Comparison of ENCODE assay signal across 39 mouse cellular contexts in genomic region chr4:63661426-63661825, GRCm38 (mm10). TPM values are rescaled to one million over a fixed set of nuclear protein-coding genes. Genes with fewer than 3 reads are reported as not detected.
A peak's percentile ranks its signal among the peaks of the same experiment; 100 is the strongest.
DNase-seq lines count a peak whose midpoint lies in the region; ATAC-seq and TF ChIP-seq lines count a peak whose summit lies in the region.
"Had no signal": no experiment of that assay in that cellular context is flagged by ENCODE, and none has a peak within 500 bp of the region (broad histone marks: within the 10 kb centered on the region; RNA-seq: fewer than 3 reads in every experiment).

No protein-coding gene starts in this region.

- no peaks in the 10 kb centered on the region for H3K27me3 ChIP-seq in heart, adult 2 months (ENCODE audit: control insufficient read depth, insufficient read depth, low read length)
- H3K27me3 ChIP-seq in midbrain, embryonic 15.5 days (replicated peaks), result no peaks in the 10 kb centered on the region
- no peaks in the 10 kb centered on the region for H3K27me3 ChIP-seq in kidney, embryonic 15.5 days
- H3K27me3 ChIP-seq: heart, embryonic 12.5 days; neural tube, embryonic 13.5 days had no signal

- 0 out of 2 replicates have a peak, but pooled peaks have one; percentile 24 for ATAC-seq in midbrain, embryonic 15.5 days (replicated peaks)
- no peak for ATAC-seq in kidney, embryonic 15.5 days (replicated peaks; ENCODE audit: low FRiP score)
- ATAC-seq: intestine, postnatal 0 days had no signal

- intact Hi-C loops in heart, adult 2 months (cut with DNase I), result no loop called here

- no peaks in the 10 kb centered on the region for H3K79me2 ChIP-seq in heart, adult 2 months (replicated peaks; ENCODE audit: control insufficient read depth, insufficient read depth, low read length)

- H3K4me2 ChIP-seq in midbrain, embryonic 15.5 days, result no peak overlapping the region
- H3K4me2 ChIP-seq in kidney, embryonic 15.5 days, result no peak overlapping the region
- H3K4me2 ChIP-seq: embryonic facial prominence, embryonic 12.5 days; heart, embryonic 12.5 days; lung, embryonic 14.5 days; neural tube, embryonic 13.5 days had no signal

- 82% methylated on average over 1 of the region's 1 CpGs for WGBS in heart, adult 2 months
- 50% methylated on average over 1 of the region's 1 CpGs for WGBS in midbrain, embryonic 15.5 days
- WGBS in kidney, embryonic 15.5 days, result 84% methylated on average over 1 of the region's 1 CpGs

- TF ChIP-seq EP300 in heart, adult 2 months (IDR thresholded peaks at IDR 0.05; ENCODE audit: insufficient read depth, low read depth, low read length), result no peak

- H3K9me3 ChIP-seq in midbrain, embryonic 15.5 days, result no peaks in the 10 kb centered on the region
- H3K9me3 ChIP-seq in kidney, embryonic 15.5 days (replicated peaks), result no peaks in the 10 kb centered on the region
- H3K9me3 ChIP-seq: embryonic facial prominence, embryonic 12.5 days; forebrain, embryonic 10.5 days; heart, embryonic 12.5 days; neural tube, embryonic 13.5 days had no signal

- H3K9ac ChIP-seq in heart, adult 2 months (ENCODE audit: low read depth, low read length), result no peak overlapping the region
- H3K9ac ChIP-seq in midbrain, embryonic 15.5 days, result no peak overlapping the region
- H3K9ac ChIP-seq in kidney, embryonic 15.5 days, result no peak overlapping the region
- H3K9ac ChIP-seq: embryonic facial prominence, embryonic 12.5 days; heart, embryonic 12.5 days; liver, embryonic 14.5 days; lung, embryonic 14.5 days; neural tube, embryonic 13.5 days had no signal

- peak; percentile 23 for DNase-seq in heart, adult 11 months
- DNase-seq in heart, adult 2 months, result no peak
- peak; percentile 88 for DNase-seq in Muller cell, postnatal 12 days (ENCODE audit: inconsistent ontology term)
- peak; percentile 67 for DNase-seq in brain, embryonic 14.5 days (ENCODE audit: low read depth)
- DNase-seq in adrenal gland, postnatal 4 days (ENCODE audit: low spot score in 2 of 2), result no peak
- DNase-seq in yolk sac, embryonic 10.5 days (ENCODE audit: low spot score), result no peak
- DNase-seq: adrenal gland, postnatal 10 days; B cell, adult 2 months; cerebellum, adult 11-12 months; cerebellum, adult 9-11 months; gastrocnemius, postnatal 25 days; heart, adult 18-20 months; heart, postnatal 4 days; kidney, postnatal 25 days; liver; lung, embryonic 14.5 days; right cerebral cortex, postnatal 14 days had no signal

- H3K4me1 ChIP-seq in heart, adult 2 months (ENCODE audit: control insufficient read depth, insufficient read depth, low read length), result no peaks in the 10 kb centered on the region
- H3K4me1 ChIP-seq in midbrain, embryonic 15.5 days, result no peaks in the 10 kb centered on the region
- H3K4me1 ChIP-seq in kidney, embryonic 15.5 days, result no peaks in the 10 kb centered on the region
- H3K4me1 ChIP-seq: embryonic facial prominence, embryonic 12.5 days; heart, embryonic 12.5 days; neural tube, embryonic 13.5 days had no signal

- H3K27ac ChIP-seq in heart, adult 2 months, result no peak overlapping the region
- no peak overlapping the region for H3K27ac ChIP-seq in midbrain, embryonic 15.5 days
- no peak overlapping the region for H3K27ac ChIP-seq in kidney, embryonic 15.5 days
- H3K27ac ChIP-seq: embryonic facial prominence, embryonic 12.5 days; forebrain, embryonic 10.5 days; liver, embryonic 14.5 days; neural tube, embryonic 13.5 days had no signal

- TF ChIP-seq CTCF in heart, adult 2 months (IDR thresholded peaks at IDR 0.05), result no peak
- TF ChIP-seq CTCF in brain, embryonic 14.5 days (IDR thresholded peaks at IDR 0.05; ENCODE audit: borderline replicate concordance, extremely low read depth, insufficient read depth, insufficient read length), result no peak

- H3K4me3 ChIP-seq in heart, adult 2 months, result no peak overlapping the region
- no peak overlapping the region for H3K4me3 ChIP-seq in midbrain, embryonic 15.5 days
- no peak overlapping the region for H3K4me3 ChIP-seq in kidney, embryonic 15.5 days (replicated peaks)
- H3K4me3 ChIP-seq: embryonic facial prominence, embryonic 12.5 days; forebrain, embryonic 10.5 days; heart, embryonic 12.5 days; neural tube, embryonic 13.5 days had no signal

- no peaks in the 10 kb centered on the region for H3K36me3 ChIP-seq in heart, adult 2 months (ENCODE audit: control insufficient read depth, insufficient read depth, low read length)
- H3K36me3 ChIP-seq in midbrain, embryonic 15.5 days (replicated peaks), result no peaks in the 10 kb centered on the region
- H3K36me3 ChIP-seq in kidney, embryonic 15.5 days, result no peaks in the 10 kb centered on the region
- H3K36me3 ChIP-seq: embryonic facial prominence, embryonic 12.5 days; forebrain, embryonic 10.5 days; heart, embryonic 12.5 days; neural tube, embryonic 13.5 days had no signal

- TF ChIP-seq POLR2A in heart, adult 2 months (IDR thresholded peaks at IDR 0.05; ENCODE audit: insufficient read depth, low read depth, low read length), result no peak
- TF ChIP-seq POLR2A in brain, embryonic 14.5 days (IDR thresholded peaks at IDR 0.05; ENCODE audit: borderline replicate concordance, extremely low read depth, insufficient read depth, insufficient read length, poor library complexity, severe bottlenecking), result no peak

RNA-seq across cellular contexts. Expression of gene Gm11214, which starts 1.8 kb away (rescaled TPM):
- total RNA-seq in heart, adult 2 months (2021), result not detected
- not detected in 2 replicates for polyA plus RNA-seq in heart, adult 2 months (2012; rRNA removed)
- polyA plus RNA-seq in brain, embryonic 14.5 days (2012; rRNA removed), result not detected in 2 replicates
- not detected in 2 replicates for polyA plus RNA-seq in midbrain, embryonic 15.5 days (2015; fragmentation: Nextera tagmentation; extraction: Ambion mirVana)
- not detected in 2 replicates for polyA plus RNA-seq in kidney, embryonic 15.5 days (2015; fragmentation: Nextera tagmentation; extraction: Ambion mirVana)
- total RNA-seq in adrenal gland, postnatal 4 days (2021), result not detected
- total RNA-seq: adrenal gland, postnatal 10 days; CH12.LX; ES-E14; gastrocnemius, postnatal 25 days; heart, adult 18-20 months; heart, postnatal 4 days; layer of hippocampus, adult 18-20 months; layer of hippocampus, postnatal 10 days; left cerebral cortex, adult 18-20 months; left cerebral cortex, postnatal 14 days; megakaryocyte progenitor cell, adult 5-6 weeks had no signal
- polyA plus RNA-seq: embryonic facial prominence, embryonic 12.5 days; forebrain, embryonic 10.5 days; heart, embryonic 12.5 days; heart, postnatal 0 days; intestine, postnatal 0 days; kidney, embryonic 14.5 days; limb, embryonic 11.5 days; liver, embryonic 14.5 days; lung, embryonic 14.5 days; neural tube, embryonic 13.5 days; small intestine, adult 2 months; stomach, embryonic 14.5 days; testis, adult 2 months; thymus, postnatal 0 days had no signal

RNA-seq across cellular contexts. Expression of gene Tex48, which starts 39.2 kb away (rescaled TPM):
- total RNA-seq in heart, adult 2 months (2021), result not detected
- polyA plus RNA-seq in heart, adult 2 months (2012; rRNA removed), result not detected in 2 replicates
- polyA plus RNA-seq in brain, embryonic 14.5 days (2012; rRNA removed), result not detected in 2 replicates
- not detected in 2 replicates for polyA plus RNA-seq in midbrain, embryonic 15.5 days (2015; fragmentation: Nextera tagmentation; extraction: Ambion mirVana)
- polyA plus RNA-seq in kidney, embryonic 15.5 days (2015; fragmentation: Nextera tagmentation; extraction: Ambion mirVana), result not detected in 2 replicates
- total RNA-seq in adrenal gland, postnatal 4 days (2021), result not detected
- total RNA-seq: adrenal gland, postnatal 10 days; CH12.LX; ES-E14; gastrocnemius, postnatal 25 days; heart, adult 18-20 months; heart, postnatal 4 days; layer of hippocampus, adult 18-20 months; layer of hippocampus, postnatal 10 days; left cerebral cortex, adult 18-20 months; left cerebral cortex, postnatal 14 days; megakaryocyte progenitor cell, adult 5-6 weeks had no signal
- polyA plus RNA-seq: embryonic facial prominence, embryonic 12.5 days; forebrain, embryonic 10.5 days; heart, embryonic 12.5 days; heart, postnatal 0 days; intestine, postnatal 0 days; kidney, embryonic 14.5 days; limb, embryonic 11.5 days; liver, embryonic 14.5 days; lung, embryonic 14.5 days; neural tube, embryonic 13.5 days; small intestine, adult 2 months; stomach, embryonic 14.5 days; thymus, postnatal 0 days had no signal

RNA-seq across cellular contexts. Expression of gene Gm11213, which starts 56.4 kb away (rescaled TPM):
- not detected for total RNA-seq in heart, adult 2 months (2021)
- polyA plus RNA-seq in heart, adult 2 months (2012; rRNA removed), result not detected in 2 replicates
- not detected in 2 replicates for polyA plus RNA-seq in brain, embryonic 14.5 days (2012; rRNA removed)
- polyA plus RNA-seq in midbrain, embryonic 15.5 days (2015; fragmentation: Nextera tagmentation; extraction: Ambion mirVana), result not detected in 2 replicates
- not detected in 2 replicates for polyA plus RNA-seq in kidney, embryonic 15.5 days (2015; fragmentation: Nextera tagmentation; extraction: Ambion mirVana)
- total RNA-seq in adrenal gland, postnatal 4 days (2021), result not detected
- total RNA-seq: adrenal gland, postnatal 10 days; CH12.LX; ES-E14; gastrocnemius, postnatal 25 days; heart, adult 18-20 months; heart, postnatal 4 days; layer of hippocampus, adult 18-20 months; layer of hippocampus, postnatal 10 days; left cerebral cortex, adult 18-20 months; left cerebral cortex, postnatal 14 days; megakaryocyte progenitor cell, adult 5-6 weeks had no signal
- polyA plus RNA-seq: embryonic facial prominence, embryonic 12.5 days; forebrain, embryonic 10.5 days; heart, embryonic 12.5 days; heart, postnatal 0 days; intestine, postnatal 0 days; kidney, embryonic 14.5 days; limb, embryonic 11.5 days; liver, embryonic 14.5 days; lung, embryonic 14.5 days; neural tube, embryonic 13.5 days; small intestine, adult 2 months; stomach, embryonic 14.5 days; thymus, postnatal 0 days had no signal

Comparison
In these comparisons a context has a peak if more than half of its experiments do, and no peak if none do; other contexts are left out.
1. DNase-seq: peak in heart, adult 11 months (single experiment), Muller cell, postnatal 12 days (single experiment) and brain, embryonic 14.5 days (single experiment); none in heart, adult 2 months (0 of 2), adrenal gland, postnatal 4 days (0 of 2) and yolk sac, embryonic 10.5 days (single experiment).